Mouse (Mus musculus) ES-E14 (cell line): ENCODE data around the gene Olfr1344.

Experiments
- HCFC1 ChIP-seq: IDR thresholded peaks from 2 replicates; pipeline ENCODE4 v1.6.1; 2012; ENCODE audit warnings: low read length, inconsistent platforms, borderline replicate concordance; ENCODE audit not compliant: insufficient read depth
- MAFK ChIP-seq: IDR thresholded peaks from 2 replicates; pipeline ENCODE4 v1.6.1; 2014; ENCODE audit warnings: mild to moderate bottlenecking, low read depth, low read length, inconsistent platforms; ENCODE audit not compliant: insufficient read depth
- ZC3H11A ChIP-seq: IDR thresholded peaks from 2 replicates; pipeline ENCODE4 v1.6.1; 2012; ENCODE audit warnings: low read depth, mild to moderate bottlenecking, inconsistent platforms, low read length, borderline replicate concordance
- ZNF384 ChIP-seq: IDR thresholded peaks from 2 replicates; pipeline ENCODE4 v1.6.1; 2012; ENCODE audit warnings: low read depth, low read length, inconsistent platforms

- TF ChIP-seq HCFC1, result no peak
- TF ChIP-seq ZNF384, result no peak
- no peak for TF ChIP-seq ZC3H11A
- no peak for TF ChIP-seq MAFK
Measured at GRCm38 (mm10) chr7:6466951-6467350, 28.5 kb downstream of the Olfr1344 start, which contains the start of gene Olfr1346.
